In the genomic region with DNA sequence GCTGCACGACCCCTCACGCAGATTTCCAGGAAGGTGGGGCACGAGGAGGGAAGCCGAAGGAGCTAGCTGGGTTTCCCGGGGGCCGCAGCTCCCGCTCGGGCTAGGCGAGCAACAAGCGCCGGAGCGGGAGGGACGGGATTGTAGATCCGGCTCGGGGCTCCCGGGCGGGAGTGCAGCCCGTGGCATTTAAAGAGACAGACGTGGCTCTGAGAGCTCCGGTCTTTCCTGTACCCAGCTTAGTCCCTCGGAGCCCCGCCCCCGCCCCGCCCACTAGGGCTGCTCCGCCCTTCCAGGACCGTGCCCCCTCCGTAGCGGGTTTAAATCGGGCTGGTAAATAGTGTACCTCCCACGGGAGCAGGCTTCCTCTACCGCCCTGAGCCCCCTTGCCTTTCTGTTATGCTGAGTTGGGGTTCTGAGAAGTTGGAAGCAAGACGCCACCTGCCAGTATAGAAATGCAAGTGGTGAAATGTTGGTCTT, we compare ENCODE assay signal across 8 mouse cellular contexts. TPM values are rescaled to one million over a fixed set of nuclear protein-coding genes. Genes with fewer than 3 reads are reported as not detected.
DNase-seq lines count a peak whose midpoint lies in the region; ATAC-seq and TF ChIP-seq lines count a peak whose summit lies in the region.

No protein-coding gene starts in this region.

- in situ Hi-C loops in Patski (cut with MboI; ENCODE audit: low pct_unique_long_range_greater_than_20kb): loop anchor here (5.0 to 25.0 kb wide), 5 partner anchors 273 to 1430 kb away; no protein-coding TSS in a partner anchor

- peak; percentile 81 for ATAC-seq in Patski
- ATAC-seq in hindbrain, embryonic 14.5 days (ENCODE audit: low FRiP score): peak; percentile 90

- under 1% methylated on average over 32 of the region's 32 CpGs for WGBS in hindbrain, embryonic 14.5 days

- CTCF ChIA-PET in Patski (lab: Charles Lee): no interaction called here

- H3K9ac ChIP-seq in hindbrain, embryonic 14.5 days: peak overlapping the region; percentile 69

- H3K4me3 ChIP-seq in hindbrain, embryonic 14.5 days (replicated peaks; ENCODE audit: low read length): peak overlapping the region; percentile 55

- no peaks in the 10 kb centered on the region for H3K36me3 ChIP-seq in hindbrain, embryonic 14.5 days (replicated peaks; ENCODE audit: control insufficient read depth, insufficient read depth)

- peaks cover 8% of the 10 kb centered on the region for H3K4me1 ChIP-seq in hindbrain, embryonic 14.5 days (replicated peaks; ENCODE audit: control insufficient read depth, insufficient read depth, low read length)

- H3K27me3 ChIP-seq in Patski: no peaks in the 10 kb centered on the region
- no peaks in the 10 kb centered on the region for H3K27me3 ChIP-seq in hindbrain, embryonic 14.5 days (ENCODE audit: control insufficient read depth, insufficient read depth, low read length)

- H3K27ac ChIP-seq in hindbrain, embryonic 14.5 days: peak overlapping the region; percentile 77

- no peak for DNase-seq in Patski (ENCODE audit: low read depth, low spot score)
- DNase-seq in cerebellum, postnatal 14 days: peak; percentile 86 to 87
- peak; percentile 78 to 79 for DNase-seq in frontal cortex, postnatal 25 days (ENCODE audit: low spot score in 2 of 2)
- peak; percentile 81 for DNase-seq in hindbrain, embryonic 14.5 days (ENCODE audit: low spot score)
- DNase-seq in layer of hippocampus, postnatal 36 days: peak; percentile 86 to 88
- DNase-seq in lung, postnatal 25 days (ENCODE audit: low spot score): peak; percentile 95
- peak; percentile 75 for DNase-seq in retina, adult 2 months (ENCODE audit: low read depth, low spot score)
- peak; percentile 94 for DNase-seq in thymus, postnatal 25 days

- H3K9me3 ChIP-seq in hindbrain, embryonic 14.5 days (ENCODE audit: control insufficient read depth, low read length): no peaks in the 10 kb centered on the region

- POLR2A ChIA-PET in Patski (lab: Charles Lee): interaction anchor here (1.4 to 1.9 kb wide), 3 partner anchors 13 to 132 kb away, joined by 3 to 7 read pairs (median 6); no protein-coding TSS in a partner anchor

- H3K4me2 ChIP-seq in hindbrain, embryonic 14.5 days (replicated peaks): peak overlapping the region; percentile 91

- TF ChIP-seq CTCF in Patski (IDR thresholded peaks at IDR 0.05): no peak

RNA-seq across cellular contexts. Expression of gene Fam84b, which starts 28.8 kb away (rescaled TPM):
- polyA plus RNA-seq in Patski (2021): 31.9 TPM
- polyA plus RNA-seq in hindbrain, embryonic 14.5 days (2014; fragmentation: Nextera tagmentation; extraction: Ambion mirVana): 15.1 and 18.3 TPM in 2 replicates
- 10 to 100 TPM; 13.8 to 15.1 TPM for total RNA-seq in layer of hippocampus, postnatal 36 days (2021)
